Mouse (Mus musculus) right cerebral cortex, postnatal 14 days (tissue): ENCODE measurements around the gene Pagr1b.

Source experiments
- DNase-seq: peaks from one replicate; pipeline ENCODE4 v3.0.0; 2022

Pagr1b gene

GRCm38 (mm10) chr7:127019306-127019960, 3.1 kb upstream of the Pagr1b start:
- no peak for DNase-seq

DNA sequence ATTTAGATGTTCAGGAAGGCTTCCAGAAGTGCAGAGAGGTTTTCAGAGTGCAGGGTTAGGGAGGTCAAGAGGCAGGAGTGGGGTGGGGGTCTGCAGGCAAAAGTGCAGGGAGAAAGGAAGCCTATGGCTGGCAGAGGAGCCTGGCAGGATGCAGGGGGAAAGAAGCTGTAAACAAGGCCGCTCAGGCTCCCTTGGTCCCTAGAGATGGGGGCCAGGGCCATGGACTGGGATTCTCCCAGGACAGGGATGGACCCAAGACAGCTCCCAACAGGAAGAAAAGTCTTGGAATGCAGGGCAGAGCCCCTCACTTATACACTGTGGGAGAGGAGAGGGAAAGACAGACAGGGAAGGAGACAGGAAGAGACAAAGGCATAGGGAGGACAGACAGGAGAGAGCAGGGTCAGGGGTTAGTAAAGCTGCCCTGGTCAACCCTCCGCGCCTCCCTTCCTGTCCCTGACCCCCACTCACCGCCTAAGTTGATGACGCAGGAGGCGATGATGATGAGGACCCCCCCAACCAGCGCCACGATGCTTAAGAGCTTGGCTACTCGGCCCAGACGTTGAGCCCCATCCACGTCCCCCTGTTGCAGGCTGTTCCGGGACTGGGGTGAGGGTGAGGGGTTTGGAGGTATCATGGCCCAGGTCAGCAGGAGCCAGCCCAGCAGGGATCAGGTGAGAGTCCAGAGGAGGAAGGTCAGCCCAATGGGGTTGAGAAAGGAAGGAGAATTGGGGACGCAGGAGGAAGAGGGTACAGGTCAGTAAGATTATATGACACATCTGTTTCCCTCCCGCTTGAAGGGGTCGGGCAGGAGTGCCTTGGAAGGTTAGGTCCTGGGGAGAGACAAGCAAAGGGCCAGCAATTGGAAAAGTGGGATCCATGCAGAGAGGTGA, 2.4 kb upstream of the Pagr1b start:
- DNase-seq = no peak

GRCm38 (mm10) chr7:127017950-127018345, 1.7 kb upstream of the Pagr1b start:
- DNase-seq = no peak

DNA sequence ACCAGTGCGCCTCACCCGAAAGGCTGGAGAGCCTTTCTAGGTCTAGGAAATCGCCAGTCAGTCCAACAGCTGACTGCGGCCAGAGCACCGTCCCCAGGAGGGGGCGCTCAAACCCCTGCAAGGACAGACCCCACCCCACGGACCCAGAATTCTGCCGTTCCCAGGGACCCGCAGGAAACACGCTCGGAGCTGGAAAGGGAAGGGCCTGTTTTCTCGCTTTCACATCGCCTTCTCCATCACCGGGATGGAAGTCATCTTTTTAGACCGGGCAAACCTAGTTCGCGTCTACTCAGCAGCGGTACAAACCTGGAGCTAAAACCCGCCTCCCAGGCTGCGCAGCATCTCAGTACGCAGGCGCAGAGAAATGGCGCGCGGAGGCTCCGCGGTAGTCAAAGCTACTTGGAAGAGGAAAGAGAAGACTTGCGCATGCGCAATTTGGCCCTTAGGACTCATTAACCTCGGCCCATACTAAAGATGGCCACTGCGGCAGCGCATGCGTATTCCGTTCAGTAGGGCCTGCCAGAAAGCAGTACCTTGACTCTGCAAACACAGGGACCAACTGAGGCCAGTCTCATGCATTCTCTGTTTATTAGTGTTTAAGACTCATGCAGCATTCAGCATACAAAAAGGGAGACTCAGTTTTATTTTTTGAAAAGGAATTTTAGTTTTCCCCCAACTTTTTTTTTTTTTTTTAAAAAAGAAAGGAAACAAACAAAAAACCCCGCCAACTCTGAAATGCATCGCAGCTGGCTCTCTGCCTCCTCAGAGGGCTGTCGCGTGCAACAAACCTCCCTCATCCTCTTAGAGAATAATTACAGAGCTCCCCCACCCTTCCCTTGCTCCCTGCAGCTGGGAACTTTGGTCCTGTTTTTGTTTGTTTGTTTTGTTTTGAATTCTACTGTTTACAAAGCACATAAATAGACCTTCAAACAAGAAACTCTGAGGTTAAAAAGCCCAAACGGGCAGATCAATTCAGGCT, 976 bp upstream of the Pagr1b start, which contains the start of gene Pagr1a:
Gene Pagr1a (minus strand): TSS at position 382 of the 979 bp plus-strand sequence.
- peak; percentile 98 for DNase-seq

GRCm38 (mm10) chr7:127016486-127016938, 228 bp upstream of the Pagr1b start:
- DNase-seq = peak; percentile 54

GRCm38 (mm10) chr7:127016081-127016480, 203 bp downstream of the Pagr1b start:
- no peak for DNase-seq

DNA sequence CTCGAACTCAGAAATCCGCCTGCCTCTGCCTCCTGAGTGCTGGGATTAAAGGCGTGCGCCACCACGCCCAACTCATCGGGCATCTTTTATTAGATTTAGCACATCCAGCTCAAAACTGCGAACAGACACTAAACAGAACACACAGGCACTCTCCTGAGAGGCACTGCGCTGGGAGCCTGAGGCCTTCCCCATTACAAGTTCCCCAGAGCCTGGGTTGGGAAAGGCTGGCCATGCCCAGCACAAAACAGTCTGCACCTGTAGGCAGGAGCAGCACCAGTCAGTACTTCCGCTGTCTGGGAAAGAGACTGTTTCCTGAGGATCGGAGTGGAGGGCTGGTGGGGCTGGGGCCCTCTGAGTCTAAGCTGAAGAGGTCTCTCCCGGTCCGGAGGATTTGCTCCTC, 1.3 kb downstream of the Pagr1b start:
- DNase-seq = no peak

GRCm38 (mm10) chr7:127014320-127014719, 2.0 kb downstream of the Pagr1b start, which contains the start of gene Mvp:
Gene Mvp (minus strand): TSS chr7:127014621.
- no peak for DNase-seq

DNA sequence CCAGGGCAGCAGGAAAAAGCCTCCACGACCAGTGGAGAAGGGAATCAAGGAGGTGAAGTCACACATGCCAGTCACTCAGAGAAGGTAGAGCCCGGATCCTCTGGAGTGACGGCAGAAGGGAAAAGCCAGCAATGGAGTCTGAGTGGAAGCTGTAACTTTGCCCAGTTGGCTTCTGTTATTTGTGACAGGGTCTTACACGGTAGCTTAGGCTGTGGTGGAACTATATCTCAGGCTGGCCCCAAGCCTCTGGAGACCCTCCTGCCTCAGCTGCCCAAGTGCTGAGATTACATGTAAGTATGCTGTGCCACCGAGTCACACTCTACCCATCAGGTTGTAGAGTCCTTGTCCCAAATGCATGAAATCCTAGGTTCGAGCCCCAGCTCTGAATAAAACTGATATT, 2.9 kb downstream of the Pagr1b start:
- DNase-seq = no peak

GRCm38 (mm10) chr7:127012845-127013244, 3.4 kb downstream of the Pagr1b start:
- no peak for DNase-seq

DNA sequence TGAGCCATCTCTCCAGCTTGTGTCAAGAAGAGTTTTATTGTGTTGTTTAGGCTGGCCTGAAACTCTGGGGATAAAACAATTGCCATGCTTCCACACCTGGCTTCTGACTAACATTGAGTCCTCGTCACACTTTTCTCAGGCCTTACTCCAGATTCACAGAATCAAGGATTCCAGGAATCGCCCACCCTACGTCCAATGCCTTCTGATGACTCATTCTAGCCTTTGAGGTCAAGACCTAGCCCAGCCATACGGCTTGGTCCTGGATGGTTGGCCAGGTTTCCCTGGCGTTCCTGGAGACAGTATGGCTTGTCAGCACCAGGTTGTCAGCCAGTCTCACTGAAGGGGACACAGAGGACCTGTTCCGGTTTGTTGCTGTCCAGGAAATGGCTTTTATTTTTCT, 3.9 kb downstream of the Pagr1b start:
- DNase-seq = no peak

DNA sequence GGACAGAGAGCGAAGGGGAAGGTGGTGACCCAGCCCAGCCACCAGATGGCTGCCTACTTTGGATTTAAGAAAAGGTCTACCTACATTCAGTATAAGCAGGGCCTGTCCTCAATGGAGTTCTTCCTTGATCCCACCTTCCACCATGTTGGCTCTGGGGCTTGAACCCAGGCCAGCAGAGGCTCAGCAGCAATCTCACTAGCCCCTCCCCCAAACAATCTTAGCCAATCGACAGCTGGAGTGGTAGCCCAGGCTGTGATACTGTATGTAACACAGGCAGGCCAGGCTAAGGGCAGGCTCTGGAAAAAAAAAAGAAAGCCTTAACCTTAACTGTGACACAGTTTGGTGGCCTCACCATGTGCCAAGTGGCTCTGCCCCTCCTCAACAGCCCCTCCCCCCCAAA, 4.6 kb downstream of the Pagr1b start:
- no peak for DNase-seq

- no peak for DNase-seq
These were observed 5.2 kb downstream of the Pagr1b start for GRCm38 (mm10) chr7:127011051-127011450.

DNA sequence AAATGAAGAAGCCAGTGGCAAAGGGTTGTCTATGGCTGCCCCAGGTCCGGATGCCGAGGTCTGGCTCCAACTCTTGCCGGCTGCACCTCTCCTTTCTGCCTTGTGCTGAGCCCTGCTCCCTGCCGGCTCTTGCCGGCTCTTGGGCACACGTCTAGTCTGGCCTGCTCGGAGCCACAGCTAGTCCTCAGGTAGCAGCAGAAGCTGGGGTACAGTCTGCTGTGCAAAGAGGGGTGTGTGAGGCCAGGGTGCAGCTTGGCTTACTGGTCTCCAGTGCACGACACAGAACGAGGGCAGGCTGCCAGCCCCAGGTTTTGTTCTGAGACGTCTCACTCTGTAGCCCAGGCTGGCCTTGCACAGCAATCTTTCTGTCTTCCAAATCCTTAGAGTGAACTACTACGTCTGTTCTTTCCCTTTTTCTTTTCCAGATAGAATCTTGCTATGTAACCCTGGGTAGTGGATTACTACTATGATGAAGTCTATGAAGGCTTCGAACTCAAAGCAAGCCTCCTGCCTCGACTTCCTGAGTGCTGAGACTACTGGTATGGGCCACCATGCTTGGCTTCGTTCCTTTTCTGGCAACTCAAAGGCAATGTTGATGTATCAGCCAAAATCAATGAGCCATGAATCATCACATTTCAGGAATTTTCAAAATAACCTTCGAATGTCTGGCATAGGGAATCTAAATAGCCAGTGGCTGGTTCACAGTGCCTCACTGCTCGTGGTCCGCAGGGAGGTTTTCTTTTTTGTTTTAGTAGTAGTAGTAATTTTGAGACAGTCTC, 6.8 kb downstream of the Pagr1b start:
- DNase-seq = no peak

GRCm38 (mm10) chr7:127008239-127009019, 7.9 kb downstream of the Pagr1b start:
- DNase-seq = no peak

GRCm38 (mm10) chr7:127007313-127008024, 8.8 kb downstream of the Pagr1b start:
- no peak for DNase-seq

- DNase-seq = no peak
These were observed 12.0 kb downstream of the Pagr1b start for GRCm38 (mm10) chr7:127004122-127004875.

DNA sequence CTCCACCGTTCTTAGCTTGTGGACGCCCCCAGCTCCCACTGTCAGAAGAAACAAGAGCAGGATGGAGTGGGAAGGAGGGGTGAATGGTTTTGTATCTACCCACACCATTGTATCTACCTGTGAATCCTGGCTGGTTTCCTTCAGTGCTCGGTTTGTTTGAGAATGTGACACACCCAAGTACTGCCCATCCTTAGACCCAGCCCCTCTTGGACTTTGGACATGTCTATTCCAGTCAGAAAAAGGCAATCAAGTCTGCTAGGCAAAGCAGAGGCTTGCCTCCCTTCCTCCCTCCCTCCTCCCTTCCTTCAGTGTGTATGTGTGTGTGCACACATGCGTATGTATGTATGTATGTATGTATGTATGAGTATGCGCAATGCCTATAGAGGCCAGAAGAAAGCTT, 12.7 kb downstream of the Pagr1b start:
- no peak for DNase-seq

DNA sequence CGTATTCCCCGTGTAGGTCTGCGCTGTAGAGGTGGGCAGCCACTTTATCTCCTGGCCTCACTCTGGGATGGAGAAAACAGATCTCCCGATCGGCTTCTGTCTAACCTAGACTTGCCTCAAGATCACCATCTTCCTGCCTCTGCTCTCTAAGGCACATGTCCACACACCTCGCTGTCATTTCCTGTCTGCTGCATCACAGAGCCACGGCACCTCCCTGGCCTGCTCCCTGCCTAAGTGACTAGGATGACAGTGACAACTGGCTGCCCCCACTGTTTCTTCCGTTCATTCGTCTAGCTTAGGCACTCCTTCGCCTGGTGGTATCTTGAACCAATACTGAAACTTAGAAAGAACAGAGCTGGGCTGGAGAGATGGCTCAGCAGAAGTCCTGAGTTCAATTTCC, 16.7 kb downstream of the Pagr1b start:
- no peak for DNase-seq

- no peak for DNase-seq
These were observed 19.8 kb downstream of the Pagr1b start for GRCm38 (mm10) chr7:126996449-126996848.
